Mouse (Mus musculus): ENCODE results near the gene Tas1r3. TPM values are rescaled to one million over a fixed set of nuclear protein-coding genes. Genes with fewer than 3 reads are reported as not detected.

Gene Tas1r3
- 0.38 and 0.43 TPM in 2 replicates for polyA plus RNA-seq (2014; fragmentation: Nextera tagmentation; extraction: Ambion mirVana)

GRCm38 (mm10) chr4:155863001-155863400 is at the start of gene Tas1r3:
Gene Tas1r3, minus strand, starts transcription at chr4:155863362.
- DNase-seq (ENCODE audit: low spot score) (no peak), ATAC-seq (replicated peaks; ENCODE audit: low FRiP score, low TSS enrichment, low read depth) (no peak)
- peaks cover under 1% of the 10 kb centered on the region; the same call in 1 of the 2 replicates for H3K4me1 ChIP-seq (replicated peaks; ENCODE audit: control insufficient read depth, insufficient read depth, low read length)
- H3K36me3 ChIP-seq (ENCODE audit: control insufficient read depth, insufficient read depth, low read length) = peaks cover 45% of the 10 kb centered on the region
- H3K9me3 ChIP-seq (ENCODE audit: control insufficient read depth, low read length) = no peaks in the 10 kb centered on the region
- no peaks in the 10 kb centered on the region for H3K27me3 ChIP-seq (replicated peaks; ENCODE audit: control insufficient read depth, insufficient read depth, low read length)
- no peak within 1 kb of the TSS for H3K4me2 ChIP-seq (ENCODE audit: low read length)
- H3K9ac ChIP-seq (ENCODE audit: low read length) = no peak within 1 kb of the TSS
- no peak within 1 kb of the TSS for H3K4me3 ChIP-seq (ENCODE audit: low read depth, low read length)
- WGBS = 78% methylated on average over 5 of the region's 5 CpGs
- H3K27ac ChIP-seq (ENCODE audit: low read depth) = no peak within 1 kb of the TSS

GRCm38 (mm10) chr4:155908751-155909150 is 45.6 kb upstream of the Tas1r3 start:
- DNase-seq (ENCODE audit: low spot score) = no peak
- Histone ChIP-seq H3K4me1 (replicated peaks; ENCODE audit: control insufficient read depth, insufficient read depth, low read length) (no peaks in the 10 kb centered on the region), H3K9me3 (ENCODE audit: control insufficient read depth, low read length) (no peaks in the 10 kb centered on the region), H3K36me3 (ENCODE audit: control insufficient read depth, insufficient read depth, low read length) (peaks cover 19% of the 10 kb centered on the region), H3K4me3 (ENCODE audit: low read depth, low read length) (no peak overlapping the region), H3K27me3 (replicated peaks; ENCODE audit: control insufficient read depth, insufficient read depth, low read length) (no peaks in the 10 kb centered on the region), H3K4me2 (ENCODE audit: low read length) (no peak overlapping the region), H3K27ac (ENCODE audit: low read depth) (no peak overlapping the region), H3K9ac (ENCODE audit: low read length) (no peak overlapping the region)
- ATAC-seq (replicated peaks; ENCODE audit: low FRiP score, low TSS enrichment, low read depth) = no peak
- WGBS = 91% methylated on average over 4 of the region's 4 CpGs

- no peaks in the 10 kb centered on the region for H3K4me1 ChIP-seq (replicated peaks; ENCODE audit: control insufficient read depth, insufficient read depth, low read length)
- 79% methylated on average over 7 of the region's 7 CpGs for WGBS
- no peaks in the 10 kb centered on the region for H3K27me3 ChIP-seq (replicated peaks; ENCODE audit: control insufficient read depth, insufficient read depth, low read length)
These were observed 45.1 kb upstream of the Tas1r3 start for GRCm38 (mm10) chr4:155908281-155908680.

GRCm38 (mm10) chr4:155907003-155907402 is 43.8 kb upstream of the Tas1r3 start:
- Histone ChIP-seq H3K4me2 (ENCODE audit: low read length) (no peak overlapping the region), H3K4me1 (replicated peaks; ENCODE audit: control insufficient read depth, insufficient read depth, low read length) (no peaks in the 10 kb centered on the region), H3K9ac (ENCODE audit: low read length) (no peak overlapping the region), H3K27me3 (replicated peaks; ENCODE audit: control insufficient read depth, insufficient read depth, low read length) (no peaks in the 10 kb centered on the region), H3K36me3 (ENCODE audit: control insufficient read depth, insufficient read depth, low read length) (peaks cover 36% of the 10 kb centered on the region), H3K9me3 (ENCODE audit: control insufficient read depth, low read length) (no peaks in the 10 kb centered on the region), H3K27ac (ENCODE audit: low read depth) (no peak overlapping the region), H3K4me3 (ENCODE audit: low read depth, low read length) (no peak overlapping the region)
- DNase-seq (ENCODE audit: low spot score) (no peak), ATAC-seq (replicated peaks; ENCODE audit: low FRiP score, low TSS enrichment, low read depth) (no peak)
- 78% methylated on average over 11 of the region's 11 CpGs for WGBS

More at GRCm38 (mm10) chr4:155908281-155908680, 45.1 kb upstream of the Tas1r3 start:
- H3K9me3 ChIP-seq (ENCODE audit: control insufficient read depth, low read length) = no peaks in the 10 kb centered on the region
- DNase-seq (ENCODE audit: low spot score) = no peak
- no peak overlapping the region for H3K9ac ChIP-seq (ENCODE audit: low read length)
- H3K36me3 ChIP-seq (ENCODE audit: control insufficient read depth, insufficient read depth, low read length) = peaks cover 23% of the 10 kb centered on the region
- ATAC-seq (replicated peaks; ENCODE audit: low FRiP score, low TSS enrichment, low read depth) = no peak
- H3K4me3 ChIP-seq (ENCODE audit: low read depth, low read length) = no peak overlapping the region
- H3K4me2 ChIP-seq (ENCODE audit: low read length) = no peak overlapping the region
- H3K27ac ChIP-seq (ENCODE audit: low read depth) = no peak overlapping the region

- Histone ChIP-seq H3K27ac (ENCODE audit: low read depth) (no peak overlapping the region), H3K36me3 (ENCODE audit: control insufficient read depth, insufficient read depth, low read length) (peaks cover 45% of the 10 kb centered on the region), H3K27me3 (replicated peaks; ENCODE audit: control insufficient read depth, insufficient read depth, low read length) (no peaks in the 10 kb centered on the region), H3K9ac (ENCODE audit: low read length) (no peak overlapping the region), H3K4me2 (ENCODE audit: low read length) (no peak overlapping the region), H3K9me3 (ENCODE audit: control insufficient read depth, low read length) (no peaks in the 10 kb centered on the region), H3K4me3 (ENCODE audit: low read depth, low read length) (no peak overlapping the region), H3K4me1 (replicated peaks; ENCODE audit: control insufficient read depth, insufficient read depth, low read length) (no peaks in the 10 kb centered on the region)
- no peak for DNase-seq (ENCODE audit: low spot score)
- WGBS = 77% methylated on average over 9 of the region's 9 CpGs
- ATAC-seq (replicated peaks; ENCODE audit: low FRiP score, low TSS enrichment, low read depth) = no peak
These were observed 43.0 kb upstream of the Tas1r3 start for GRCm38 (mm10) chr4:155906125-155906524.

- no peaks in the 10 kb centered on the region for H3K27me3 ChIP-seq (replicated peaks; ENCODE audit: control insufficient read depth, insufficient read depth, low read length)
- H3K4me1 ChIP-seq (replicated peaks; ENCODE audit: control insufficient read depth, insufficient read depth, low read length) = no peaks in the 10 kb centered on the region
- no peaks in the 10 kb centered on the region for H3K9me3 ChIP-seq (ENCODE audit: control insufficient read depth, low read length)
- no peak overlapping the region for H3K4me2 ChIP-seq (ENCODE audit: low read length)
- ATAC-seq (replicated peaks; ENCODE audit: low FRiP score, low TSS enrichment, low read depth) (no peak), DNase-seq (ENCODE audit: low spot score) (no peak)
- H3K4me3 ChIP-seq (ENCODE audit: low read depth, low read length) = no peak overlapping the region
- H3K27ac ChIP-seq (ENCODE audit: low read depth) = no peak overlapping the region
- WGBS = 90% methylated on average over 13 of the region's 13 CpGs
- peaks cover 50% of the 10 kb centered on the region for H3K36me3 ChIP-seq (ENCODE audit: control insufficient read depth, insufficient read depth, low read length)
- H3K9ac ChIP-seq (ENCODE audit: low read length) = no peak overlapping the region
These were observed 42.5 kb upstream of the Tas1r3 start for GRCm38 (mm10) chr4:155905634-155906033.

GRCm38 (mm10) chr4:155904318-155905102 is 41.3 kb upstream of the Tas1r3 start:
- H3K36me3 ChIP-seq (ENCODE audit: control insufficient read depth, insufficient read depth, low read length) = peaks cover 59% of the 10 kb centered on the region
- no peaks in the 10 kb centered on the region for H3K9me3 ChIP-seq (ENCODE audit: control insufficient read depth, low read length)
- no peak overlapping the region for H3K4me2 ChIP-seq (ENCODE audit: low read length)
- H3K27me3 ChIP-seq (replicated peaks; ENCODE audit: control insufficient read depth, insufficient read depth, low read length) = no peaks in the 10 kb centered on the region
- H3K4me1 ChIP-seq (replicated peaks; ENCODE audit: control insufficient read depth, insufficient read depth, low read length) = no peaks in the 10 kb centered on the region
- H3K4me3 ChIP-seq (ENCODE audit: low read depth, low read length) = no peak overlapping the region
- H3K9ac ChIP-seq (ENCODE audit: low read length) = no peak overlapping the region
- ATAC-seq (replicated peaks; ENCODE audit: low FRiP score, low TSS enrichment, low read depth) (no peak), DNase-seq (ENCODE audit: low spot score) (no peak)
- 92% methylated on average over 13 of the region's 13 CpGs for WGBS
- no peak overlapping the region for H3K27ac ChIP-seq (ENCODE audit: low read depth)

- Histone ChIP-seq H3K4me1 (replicated peaks; ENCODE audit: control insufficient read depth, insufficient read depth, low read length) (no peaks in the 10 kb centered on the region), H3K4me3 (ENCODE audit: low read depth, low read length) (no peak overlapping the region), H3K9ac (ENCODE audit: low read length) (no peak overlapping the region), H3K27ac (ENCODE audit: low read depth) (no peak overlapping the region), H3K4me2 (ENCODE audit: low read length) (no peak overlapping the region), H3K27me3 (replicated peaks; ENCODE audit: control insufficient read depth, insufficient read depth, low read length) (no peaks in the 10 kb centered on the region), H3K9me3 (ENCODE audit: control insufficient read depth, low read length) (no peaks in the 10 kb centered on the region), H3K36me3 (ENCODE audit: control insufficient read depth, insufficient read depth, low read length) (peaks cover 64% of the 10 kb centered on the region)
- 93% methylated on average over 13 of the region's 13 CpGs for WGBS
- no peak for ATAC-seq (replicated peaks; ENCODE audit: low FRiP score, low TSS enrichment, low read depth)
- DNase-seq (ENCODE audit: low spot score) = no peak
These were observed 40.1 kb upstream of the Tas1r3 start for GRCm38 (mm10) chr4:155903246-155903645.

- ATAC-seq (replicated peaks; ENCODE audit: low FRiP score, low TSS enrichment, low read depth) = no peak
These were observed 38.0 kb upstream of the Tas1r3 start for GRCm38 (mm10) chr4:155901205-155901604.

More at GRCm38 (mm10) chr4:155901205-155901604, 38.0 kb upstream of the Tas1r3 start:
- Histone ChIP-seq H3K9me3 (ENCODE audit: control insufficient read depth, low read length) (no peaks in the 10 kb centered on the region), H3K4me2 (ENCODE audit: low read length) (no peak overlapping the region), H3K4me1 (replicated peaks; ENCODE audit: control insufficient read depth, insufficient read depth, low read length) (no peaks in the 10 kb centered on the region), H3K9ac (ENCODE audit: low read length) (no peak overlapping the region), H3K27me3 (replicated peaks; ENCODE audit: control insufficient read depth, insufficient read depth, low read length) (no peaks in the 10 kb centered on the region), H3K27ac (ENCODE audit: low read depth) (no peak overlapping the region), H3K4me3 (ENCODE audit: low read depth, low read length) (no peak overlapping the region), H3K36me3 (ENCODE audit: control insufficient read depth, insufficient read depth, low read length) (peaks cover 73% of the 10 kb centered on the region)
- 64% methylated on average over 3 of the region's 3 CpGs for WGBS
- no peak for DNase-seq (ENCODE audit: low spot score)
